Mouse (Mus musculus): ENCODE results near the gene Myrip. TPM values are rescaled to one million over a fixed set of nuclear protein-coding genes. Genes with fewer than 3 reads are reported as not detected.
A peak's percentile ranks its signal among the peaks of the same experiment; 100 is the strongest.

The Myrip gene
- polyA plus RNA-seq, 1 experiment from 2014 or later: 0.88 TPM

- H3K27ac ChIP-seq (ENCODE audit: low read depth, low read length): no peak overlapping the region
- no peaks in the 10 kb centered on the region for H3K27me3 ChIP-seq (ENCODE audit: control insufficient read depth, insufficient read depth, low read length)
- 37% methylated on average over 5 of the region's 5 CpGs for WGBS
- no peaks in the 10 kb centered on the region for H3K9me3 ChIP-seq (ENCODE audit: control insufficient read depth, low read length)
- H3K36me3 ChIP-seq (ENCODE audit: control insufficient read depth, insufficient read depth, low read length): no peaks in the 10 kb centered on the region
- peak; percentile 25 for DNase-seq (ENCODE audit: low spot score)
- H3K4me2 ChIP-seq (ENCODE audit: low read depth): no peak overlapping the region
- ATAC-seq (ENCODE audit: insufficient read depth, low FRiP score, low TSS enrichment): no peak
- H3K4me3 ChIP-seq (ENCODE audit: low read depth, low read length): no peak overlapping the region
- no peaks in the 10 kb centered on the region for H3K4me1 ChIP-seq (ENCODE audit: control insufficient read depth, insufficient read depth, low read length)
- H3K9ac ChIP-seq (ENCODE audit: low read length): no peak overlapping the region
Observed at GRCm38 (mm10) chr9:120345651-120346151, 44.4 kb downstream of the Myrip start.

GRCm38 (mm10) chr9:120349145-120349544 is 47.8 kb downstream of the Myrip start:
- H3K4me1 ChIP-seq (ENCODE audit: control insufficient read depth, insufficient read depth, low read length): no peaks in the 10 kb centered on the region
- no peak overlapping the region for H3K4me2 ChIP-seq (ENCODE audit: low read depth)
- no peaks in the 10 kb centered on the region for H3K27me3 ChIP-seq (ENCODE audit: control insufficient read depth, insufficient read depth, low read length)
- WGBS: 52% methylated on average over 4 of the region's 4 CpGs
- no peaks in the 10 kb centered on the region for H3K36me3 ChIP-seq (ENCODE audit: control insufficient read depth, insufficient read depth, low read length)
- no peak overlapping the region for H3K4me3 ChIP-seq (ENCODE audit: low read depth, low read length)
- no peak overlapping the region for H3K9ac ChIP-seq (ENCODE audit: low read length)
- H3K27ac ChIP-seq (ENCODE audit: low read depth, low read length): no peak overlapping the region
- no peaks in the 10 kb centered on the region for H3K9me3 ChIP-seq (ENCODE audit: control insufficient read depth, low read length)
- DNase-seq (ENCODE audit: low spot score) (no peak), ATAC-seq (ENCODE audit: insufficient read depth, low FRiP score, low TSS enrichment) (no peak)

- WGBS: 61% methylated on average over 6 of the region's 6 CpGs
- Histone ChIP-seq H3K36me3 (ENCODE audit: control insufficient read depth, insufficient read depth, low read length) (no peaks in the 10 kb centered on the region), H3K27me3 (ENCODE audit: control insufficient read depth, insufficient read depth, low read length) (no peaks in the 10 kb centered on the region), H3K4me2 (ENCODE audit: low read depth) (no peak overlapping the region), H3K9ac (ENCODE audit: low read length) (no peak overlapping the region), H3K27ac (ENCODE audit: low read depth, low read length) (no peak overlapping the region), H3K4me3 (ENCODE audit: low read depth, low read length) (no peak overlapping the region), H3K9me3 (ENCODE audit: control insufficient read depth, low read length) (no peaks in the 10 kb centered on the region), H3K4me1 (ENCODE audit: control insufficient read depth, insufficient read depth, low read length) (no peaks in the 10 kb centered on the region)
- ATAC-seq (ENCODE audit: insufficient read depth, low FRiP score, low TSS enrichment) (no peak), DNase-seq (ENCODE audit: low spot score) (no peak)
Observed at GRCm38 (mm10) chr9:120350346-120350745, 49.0 kb downstream of the Myrip start.

GRCm38 (mm10) chr9:120351061-120351460 is 49.7 kb downstream of the Myrip start:
- WGBS: 42% methylated on average over 7 of the region's 7 CpGs
- no peaks in the 10 kb centered on the region for H3K27me3 ChIP-seq (ENCODE audit: control insufficient read depth, insufficient read depth, low read length)
- no peak overlapping the region for H3K4me3 ChIP-seq (ENCODE audit: low read depth, low read length)
- H3K4me1 ChIP-seq (ENCODE audit: control insufficient read depth, insufficient read depth, low read length): no peaks in the 10 kb centered on the region
- H3K27ac ChIP-seq (ENCODE audit: low read depth, low read length): no peak overlapping the region
- H3K36me3 ChIP-seq (ENCODE audit: control insufficient read depth, insufficient read depth, low read length): no peaks in the 10 kb centered on the region
- DNase-seq (ENCODE audit: low spot score) (no peak), ATAC-seq (ENCODE audit: insufficient read depth, low FRiP score, low TSS enrichment) (no peak)
- no peak overlapping the region for H3K4me2 ChIP-seq (ENCODE audit: low read depth)
- H3K9ac ChIP-seq (ENCODE audit: low read length): no peak overlapping the region
- no peaks in the 10 kb centered on the region for H3K9me3 ChIP-seq (ENCODE audit: control insufficient read depth, low read length)

- no peak overlapping the region for H3K27ac ChIP-seq (ENCODE audit: low read depth, low read length)
- no peak overlapping the region for H3K4me2 ChIP-seq (ENCODE audit: low read depth)
- H3K27me3 ChIP-seq (ENCODE audit: control insufficient read depth, insufficient read depth, low read length): no peaks in the 10 kb centered on the region
- no peak overlapping the region for H3K4me3 ChIP-seq (ENCODE audit: low read depth, low read length)
- no peaks in the 10 kb centered on the region for H3K9me3 ChIP-seq (ENCODE audit: control insufficient read depth, low read length)
- WGBS: 83% methylated on average over 8 of the region's 8 CpGs
- no peaks in the 10 kb centered on the region for H3K4me1 ChIP-seq (ENCODE audit: control insufficient read depth, insufficient read depth, low read length)
- no peaks in the 10 kb centered on the region for H3K36me3 ChIP-seq (ENCODE audit: control insufficient read depth, insufficient read depth, low read length)
- no peak for DNase-seq (ENCODE audit: low spot score)
- no peak for ATAC-seq (ENCODE audit: insufficient read depth, low FRiP score, low TSS enrichment)
- no peak overlapping the region for H3K9ac ChIP-seq (ENCODE audit: low read length)
Observed at GRCm38 (mm10) chr9:120351474-120351873, 50.2 kb downstream of the Myrip start.

- Histone ChIP-seq H3K4me2 (ENCODE audit: low read depth) (no peak overlapping the region), H3K9ac (ENCODE audit: low read length) (no peak overlapping the region), H3K27me3 (ENCODE audit: control insufficient read depth, insufficient read depth, low read length) (no peaks in the 10 kb centered on the region), H3K36me3 (ENCODE audit: control insufficient read depth, insufficient read depth, low read length) (no peaks in the 10 kb centered on the region), H3K4me3 (ENCODE audit: low read depth, low read length) (no peak overlapping the region), H3K9me3 (ENCODE audit: control insufficient read depth, low read length) (no peaks in the 10 kb centered on the region), H3K4me1 (ENCODE audit: control insufficient read depth, insufficient read depth, low read length) (no peaks in the 10 kb centered on the region), H3K27ac (ENCODE audit: low read depth, low read length) (no peak overlapping the region)
- DNase-seq (ENCODE audit: low spot score) (no peak), ATAC-seq (ENCODE audit: insufficient read depth, low FRiP score, low TSS enrichment) (no peak)
- WGBS: 94% methylated on average over 4 of the region's 4 CpGs
Observed at GRCm38 (mm10) chr9:120353036-120353435, 51.7 kb downstream of the Myrip start.

GRCm38 (mm10) chr9:120353967-120354366 is 52.7 kb downstream of the Myrip start:
- Histone ChIP-seq H3K27me3 (ENCODE audit: control insufficient read depth, insufficient read depth, low read length) (no peaks in the 10 kb centered on the region), H3K9me3 (ENCODE audit: control insufficient read depth, low read length) (no peaks in the 10 kb centered on the region), H3K4me3 (ENCODE audit: low read depth, low read length) (no peak overlapping the region), H3K36me3 (ENCODE audit: control insufficient read depth, insufficient read depth, low read length) (no peaks in the 10 kb centered on the region), H3K4me2 (ENCODE audit: low read depth) (no peak overlapping the region), H3K27ac (ENCODE audit: low read depth, low read length) (no peak overlapping the region), H3K9ac (ENCODE audit: low read length) (no peak overlapping the region), H3K4me1 (ENCODE audit: control insufficient read depth, insufficient read depth, low read length) (no peaks in the 10 kb centered on the region)
- WGBS: 76% methylated on average over 3 of the region's 3 CpGs
- ATAC-seq (ENCODE audit: insufficient read depth, low FRiP score, low TSS enrichment) (no peak), DNase-seq (ENCODE audit: low spot score) (no peak)

GRCm38 (mm10) chr9:120354550-120355345 is 53.4 kb downstream of the Myrip start:
- Histone ChIP-seq H3K27ac (ENCODE audit: low read depth, low read length) (no peak overlapping the region), H3K9me3 (ENCODE audit: control insufficient read depth, low read length) (no peaks in the 10 kb centered on the region), H3K9ac (ENCODE audit: low read length) (no peak overlapping the region), H3K4me3 (ENCODE audit: low read depth, low read length) (no peak overlapping the region), H3K4me2 (ENCODE audit: low read depth) (no peak overlapping the region), H3K36me3 (ENCODE audit: control insufficient read depth, insufficient read depth, low read length) (no peaks in the 10 kb centered on the region), H3K4me1 (ENCODE audit: control insufficient read depth, insufficient read depth, low read length) (no peaks in the 10 kb centered on the region), H3K27me3 (ENCODE audit: control insufficient read depth, insufficient read depth, low read length) (no peaks in the 10 kb centered on the region)
- DNase-seq (ENCODE audit: low spot score) (no peak), ATAC-seq (ENCODE audit: insufficient read depth, low FRiP score, low TSS enrichment) (no peak)
- 90% methylated on average over 12 of the region's 12 CpGs for whole genome bisulfite sequencing

- no peak for ATAC-seq (ENCODE audit: insufficient read depth, low FRiP score, low TSS enrichment)
- H3K9me3 ChIP-seq (ENCODE audit: control insufficient read depth, low read length): no peaks in the 10 kb centered on the region
- H3K4me1 ChIP-seq (ENCODE audit: control insufficient read depth, insufficient read depth, low read length): no peaks in the 10 kb centered on the region
- no peak overlapping the region for H3K27ac ChIP-seq (ENCODE audit: low read depth, low read length)
- WGBS: 88% methylated on average over 6 of the region's 6 CpGs
- no peaks in the 10 kb centered on the region for H3K36me3 ChIP-seq (ENCODE audit: control insufficient read depth, insufficient read depth, low read length)
- no peaks in the 10 kb centered on the region for H3K27me3 ChIP-seq (ENCODE audit: control insufficient read depth, insufficient read depth, low read length)
- no peak for DNase-seq (ENCODE audit: low spot score)
- no peak overlapping the region for H3K4me3 ChIP-seq (ENCODE audit: low read depth, low read length)
- H3K4me2 ChIP-seq (ENCODE audit: low read depth): no peak overlapping the region
- H3K9ac ChIP-seq (ENCODE audit: low read length): no peak overlapping the region
Observed at GRCm38 (mm10) chr9:120356490-120356889, 55.2 kb downstream of the Myrip start.
